ENCODE assay signal across 10 mouse cellular contexts in the genomic region with DNA sequence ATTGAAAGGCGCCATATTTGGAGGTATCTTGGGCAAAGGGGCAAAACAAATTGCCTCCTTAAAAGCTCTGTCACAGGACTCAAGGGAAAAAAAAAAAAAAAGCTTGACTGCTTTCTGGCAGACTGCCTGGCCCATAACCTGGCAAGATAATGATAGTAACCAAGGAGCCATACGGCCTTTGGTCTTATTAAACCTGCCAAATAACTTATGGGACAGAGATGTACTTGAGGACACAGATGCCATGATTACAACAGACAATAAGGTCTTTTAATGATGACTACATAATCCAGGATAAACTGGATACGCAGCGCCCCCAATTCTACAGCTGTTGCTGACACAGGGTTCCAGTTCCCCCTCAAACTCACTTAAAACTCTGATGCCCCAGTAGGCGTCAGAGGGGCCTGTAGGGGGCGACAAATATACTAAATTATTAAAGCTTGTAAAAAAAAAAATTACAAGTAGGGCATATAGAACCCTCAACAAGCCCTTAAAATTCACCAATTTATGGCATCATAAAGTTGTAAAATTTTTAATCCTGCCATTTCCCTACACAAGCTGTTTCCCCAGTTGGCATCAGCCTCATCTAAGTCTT. TPM values are rescaled to one million over a fixed set of nuclear protein-coding genes. Genes with fewer than 3 reads are reported as not detected.
DNase-seq lines count a peak whose midpoint lies in the region; ATAC-seq and TF ChIP-seq lines count a peak whose summit lies in the region.
"Had no signal": no experiment of that assay in that cellular context is flagged by ENCODE, and none has a peak within 500 bp of the region (broad histone marks: within the 10 kb centered on the region; RNA-seq: fewer than 3 reads in every experiment).

No protein-coding gene starts in this region.

- no peak overlapping the region for H3K4me3 ChIP-seq in kidney, adult 2 months (ENCODE audit: insufficient read depth, low read depth, low read length)
- no peak overlapping the region for H3K4me3 ChIP-seq in kidney, embryonic 16.5 days (ENCODE audit: low read length)
- no peak overlapping the region for H3K4me3 ChIP-seq in ES-Bruce4 (ENCODE audit: low read depth, low read length)
- no peak overlapping the region for H3K4me3 ChIP-seq in forebrain, embryonic 10.5 days
- H3K4me3 ChIP-seq: embryonic facial prominence, embryonic 15.5 days; stomach, embryonic 15.5 days had no signal

- peak; percentile 37 for DNase-seq in kidney, adult 2 months
- DNase-seq in brain, adult 2 months (ENCODE audit: low read depth, low spot score), result peak; percentile 26
- peak; percentile 68 for DNase-seq in gonadal fat pad, adult 2 months (ENCODE audit: low read depth)
- DNase-seq in lung, postnatal 14 days, result peak; percentile 63
- DNase-seq in Muller cell, postnatal 12 days (ENCODE audit: inconsistent ontology term), result no peak
- no peak for DNase-seq in forebrain, embryonic 10.5 days (ENCODE audit: extremely low spot score, low spot score)

- no peak for ATAC-seq in kidney, embryonic 16.5 days (ENCODE audit: low FRiP score, low TSS enrichment)

- no peak for TF ChIP-seq POLR2A in kidney, adult 2 months (IDR thresholded peaks at IDR 0.05; ENCODE audit: low read depth, low read length)
- TF ChIP-seq POLR2A in ES-Bruce4 (IDR thresholded peaks at IDR 0.05; ENCODE audit: insufficient read depth, low read length), result no peak

- no peaks in the 10 kb centered on the region for H3K27me3 ChIP-seq in kidney, adult 2 months (replicated peaks; ENCODE audit: control insufficient read depth, insufficient read depth, low read length)
- no peaks in the 10 kb centered on the region for H3K27me3 ChIP-seq in kidney, embryonic 16.5 days (ENCODE audit: insufficient read depth, low read length)
- no peaks in the 10 kb centered on the region for H3K27me3 ChIP-seq in ES-Bruce4 (ENCODE audit: control insufficient read depth, insufficient read depth, low read length, poor library complexity, severe bottlenecking)
- H3K27me3 ChIP-seq in forebrain, embryonic 10.5 days (ENCODE audit: poor library complexity, severe bottlenecking), result no peaks in the 10 kb centered on the region
- H3K27me3 ChIP-seq: embryonic facial prominence, embryonic 15.5 days; stomach, embryonic 15.5 days had no signal

- no peaks in the 10 kb centered on the region for H3K36me3 ChIP-seq in kidney, adult 2 months (ENCODE audit: control insufficient read depth, insufficient read depth, low read length)
- H3K36me3 ChIP-seq in kidney, embryonic 16.5 days (ENCODE audit: insufficient read depth, low read length), result no peaks in the 10 kb centered on the region
- H3K36me3 ChIP-seq in ES-Bruce4 (ENCODE audit: control insufficient read depth, insufficient read depth, low read length, poor library complexity, severe bottlenecking), result no peaks in the 10 kb centered on the region
- no peaks in the 10 kb centered on the region for H3K36me3 ChIP-seq in forebrain, embryonic 10.5 days (replicated peaks)
- H3K36me3 ChIP-seq: embryonic facial prominence, embryonic 15.5 days; stomach, embryonic 15.5 days had no signal

- TF ChIP-seq CTCF in kidney, adult 2 months (conservative IDR thresholded peaks at IDR 0.05; ENCODE audit: insufficient read depth, insufficient read length, low read depth, low read length), result peak; percentile 18; the same call in 1 of the 2 replicates
- TF ChIP-seq CTCF in ES-Bruce4 (IDR thresholded peaks at IDR 0.05; ENCODE audit: low read depth, low read length), result peak; percentile 17

- H3K4me1 ChIP-seq in kidney, adult 2 months (ENCODE audit: control insufficient read depth, insufficient read depth, low read length), result no peaks in the 10 kb centered on the region
- H3K4me1 ChIP-seq in kidney, embryonic 16.5 days (ENCODE audit: insufficient read depth, low read length), result no peaks in the 10 kb centered on the region
- H3K4me1 ChIP-seq in ES-Bruce4 (ENCODE audit: control insufficient read depth, insufficient read depth, low read length), result no peaks in the 10 kb centered on the region
- 0 out of 2 replicates have a peak, but pooled peaks cover 5% of the 10 kb centered on the region for H3K4me1 ChIP-seq in forebrain, embryonic 10.5 days
- H3K4me1 ChIP-seq: embryonic facial prominence, embryonic 15.5 days; stomach, embryonic 15.5 days had no signal

- 55% methylated on average over 6 of the region's 6 CpGs for WGBS in kidney, adult 2 months
- WGBS in kidney, embryonic 16.5 days, result 68% methylated on average over 6 of the region's 6 CpGs
- 57% methylated on average over 6 of the region's 6 CpGs for WGBS in forebrain, embryonic 10.5 days

- no peak for TF ChIP-seq EP300 in ES-Bruce4 (IDR thresholded peaks at IDR 0.05; ENCODE audit: insufficient read depth, low read depth, low read length)

- no peak overlapping the region for H3K9ac ChIP-seq in kidney, embryonic 16.5 days (replicated peaks; ENCODE audit: low read length)
- H3K9ac ChIP-seq in ES-Bruce4 (ENCODE audit: low read depth, poor library complexity, severe bottlenecking), result no peak overlapping the region
- H3K9ac ChIP-seq: embryonic facial prominence, embryonic 15.5 days; stomach, embryonic 15.5 days had no signal

- H3K27ac ChIP-seq in kidney, adult 2 months (ENCODE audit: insufficient read depth, low read depth, low read length), result no peak overlapping the region
- H3K27ac ChIP-seq in kidney, embryonic 16.5 days (ENCODE audit: low read length), result no peak overlapping the region
- no peak overlapping the region for H3K27ac ChIP-seq in ES-Bruce4 (ENCODE audit: insufficient read depth, low read length)
- H3K27ac ChIP-seq in forebrain, embryonic 10.5 days, result no peak overlapping the region
- H3K27ac ChIP-seq: embryonic facial prominence, embryonic 15.5 days; stomach, embryonic 15.5 days had no signal

- no peaks in the 10 kb centered on the region for H3K9me3 ChIP-seq in kidney, embryonic 16.5 days (ENCODE audit: low read length)
- no peaks in the 10 kb centered on the region; the same call in 1 of the 2 replicates for H3K9me3 ChIP-seq in ES-Bruce4 (replicated peaks; ENCODE audit: control insufficient read depth, insufficient read depth, low read length, poor library complexity, severe bottlenecking)
- H3K9me3 ChIP-seq in forebrain, embryonic 10.5 days, result no peaks in the 10 kb centered on the region
- H3K9me3 ChIP-seq: embryonic facial prominence, embryonic 15.5 days; stomach, embryonic 15.5 days had no signal

- H3K4me2 ChIP-seq in kidney, embryonic 16.5 days (replicated peaks; ENCODE audit: low read depth, low read length), result no peak overlapping the region
- H3K4me2 ChIP-seq: embryonic facial prominence, embryonic 15.5 days; stomach, embryonic 15.5 days had no signal

RNA-seq across cellular contexts. Expression of a gene that starts 33.5 kb away (rescaled TPM):
- polyA plus RNA-seq in kidney, adult 2 months (2012; rRNA removed), result 8.0 and 10.3 TPM in 2 replicates
- 43.9 and 45.7 TPM in 2 replicates for polyA plus RNA-seq in kidney, embryonic 16.5 days (2015; fragmentation: Nextera tagmentation; extraction: Ambion mirVana)
- 48.6 and 52.3 TPM in 2 replicates for polyA plus RNA-seq in ES-Bruce4 (2011; ENCODE audit: insufficient read depth, insufficient read length, low read depth, missing spikeins)
- polyA plus RNA-seq in gonadal fat pad, adult 2 months (2012; rRNA removed), result 12.5 and 13.2 TPM in 2 replicates
- polyA plus RNA-seq in forebrain, embryonic 10.5 days (2016; fragmentation: Nextera tagmentation; extraction: Ambion mirVana), result 54.4 and 55.8 TPM in 2 replicates

RNA-seq across cellular contexts. Expression of a gene that starts 59.9 kb away (rescaled TPM):
- 2.0 and 2.5 TPM in 2 replicates for polyA plus RNA-seq in kidney, adult 2 months (2012; rRNA removed)
- 2.6 and 3.2 TPM in 2 replicates for polyA plus RNA-seq in kidney, embryonic 16.5 days (2015; fragmentation: Nextera tagmentation; extraction: Ambion mirVana)
- polyA plus RNA-seq in ES-Bruce4 (2011; ENCODE audit: insufficient read depth, insufficient read length, low read depth, missing spikeins), result 36.8 and 48.9 TPM in 2 replicates
- polyA plus RNA-seq in gonadal fat pad, adult 2 months (2012; rRNA removed), result 3.2 and 3.5 TPM in 2 replicates
- 1.7 and 3.1 TPM in 2 replicates for polyA plus RNA-seq in forebrain, embryonic 10.5 days (2016; fragmentation: Nextera tagmentation; extraction: Ambion mirVana)

Comparison
In these comparisons a context has a peak if more than half of its experiments do, and no peak if none do; other contexts are left out.
1. DNase-seq: peak in kidney, adult 2 months (single experiment), brain, adult 2 months (single experiment), gonadal fat pad, adult 2 months (single experiment) and lung, postnatal 14 days (single experiment); none in Muller cell, postnatal 12 days (single experiment) and forebrain, embryonic 10.5 days (single experiment).